Mouse (Mus musculus): ENCODE measurements around the gene Pde8a. TPM values are rescaled to one million over a fixed set of nuclear protein-coding genes. Genes with fewer than 3 reads are reported as not detected.
A peak's percentile ranks its signal among the peaks of the same experiment; 100 is the strongest.

Pde8a gene
- polyA plus RNA-seq, 1 experiment from 2014 or later: 2.6 TPM

DNA sequence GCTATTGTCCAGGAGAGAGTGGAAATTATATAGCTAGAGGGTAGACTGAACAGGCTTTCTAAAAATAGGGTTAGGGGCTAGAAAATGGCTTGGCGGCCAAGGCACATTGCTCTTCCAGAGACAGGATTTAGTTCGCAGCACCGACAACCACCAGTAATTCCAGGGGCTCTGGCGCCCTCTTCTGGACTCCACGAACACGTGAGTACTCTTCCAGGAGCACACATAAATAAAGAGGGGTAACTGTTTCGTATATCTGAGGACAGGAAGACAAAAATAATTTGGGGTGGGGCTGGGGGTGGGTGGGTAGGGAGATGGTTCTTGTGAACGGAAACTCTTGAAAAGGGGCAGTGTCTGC lies 123.0 kb downstream of the Pde8a start:
- Histone ChIP-seq H3K4me3 (replicated peaks; ENCODE audit: low read length) (no peak overlapping the region), H3K27me3 (ENCODE audit: control insufficient read depth, insufficient read depth, low read length) (no peaks in the 10 kb centered on the region), H3K9me3 (ENCODE audit: control insufficient read depth, low read length) (no peaks in the 10 kb centered on the region), H3K4me2 (replicated peaks) (no peak overlapping the region), H3K36me3 (replicated peaks; ENCODE audit: control insufficient read depth, insufficient read depth) (peaks cover 43% of the 10 kb centered on the region), H3K9ac (no peak overlapping the region), H3K27ac (peak overlapping the region; percentile 9; the same call in 1 of the 2 replicates), H3K4me1 (replicated peaks; ENCODE audit: control insufficient read depth, insufficient read depth, low read length) (0 out of 2 replicates have a peak, but pooled peaks cover 4% of the 10 kb centered on the region)
- no peak for ATAC-seq (ENCODE audit: low FRiP score)
- DNase-seq (ENCODE audit: low spot score): peak; percentile 64
- WGBS: 30% methylated on average over 8 of the region's 8 CpGs

- no peaks in the 10 kb centered on the region for H3K27me3 ChIP-seq (ENCODE audit: control insufficient read depth, insufficient read depth, low read length)
- WGBS: 97% methylated on average over 21 of the region's 21 CpGs
- H3K9ac ChIP-seq: no peak overlapping the region
- ATAC-seq (ENCODE audit: low FRiP score) (no peak), DNase-seq (ENCODE audit: low spot score) (no peak)
- no peaks in the 10 kb centered on the region for H3K9me3 ChIP-seq (ENCODE audit: control insufficient read depth, low read length)
- no peak overlapping the region for H3K4me3 ChIP-seq (replicated peaks; ENCODE audit: low read length)
- H3K4me1 ChIP-seq (replicated peaks; ENCODE audit: control insufficient read depth, insufficient read depth, low read length): peaks cover 7% of the 10 kb centered on the region; the same call in 1 of the 2 replicates
- H3K27ac ChIP-seq: no peak overlapping the region
- no peak overlapping the region for H3K4me2 ChIP-seq (replicated peaks)
- peaks cover 50% of the 10 kb centered on the region for H3K36me3 ChIP-seq (replicated peaks; ENCODE audit: control insufficient read depth, insufficient read depth)
These were observed 124.6 kb downstream of the Pde8a start for GRCm38 (mm10) chr7:81337785-81338521.

GRCm38 (mm10) chr7:81338522-81338873 lies 125.1 kb downstream of the Pde8a start:
- Histone ChIP-seq H3K27ac (no peak overlapping the region), H3K27me3 (ENCODE audit: control insufficient read depth, insufficient read depth, low read length) (no peaks in the 10 kb centered on the region), H3K36me3 (replicated peaks; ENCODE audit: control insufficient read depth, insufficient read depth) (peaks cover 53% of the 10 kb centered on the region), H3K9me3 (ENCODE audit: control insufficient read depth, low read length) (no peaks in the 10 kb centered on the region), H3K4me2 (replicated peaks) (no peak overlapping the region), H3K4me3 (replicated peaks; ENCODE audit: low read length) (no peak overlapping the region), H3K4me1 (replicated peaks; ENCODE audit: control insufficient read depth, insufficient read depth, low read length) (peaks cover 12% of the 10 kb centered on the region), H3K9ac (no peak overlapping the region)
- 85% methylated on average over 3 of the region's 3 CpGs for WGBS
- no peak for ATAC-seq (ENCODE audit: low FRiP score)
- no peak for DNase-seq (ENCODE audit: low spot score)

GRCm38 (mm10) chr7:81339783-81340182 lies 126.4 kb downstream of the Pde8a start:
- no peaks in the 10 kb centered on the region for H3K27me3 ChIP-seq (ENCODE audit: control insufficient read depth, insufficient read depth, low read length)
- no peak overlapping the region for H3K4me3 ChIP-seq (replicated peaks; ENCODE audit: low read length)
- no peak overlapping the region for H3K27ac ChIP-seq
- H3K36me3 ChIP-seq (replicated peaks; ENCODE audit: control insufficient read depth, insufficient read depth): peaks cover 58% of the 10 kb centered on the region
- DNase-seq (ENCODE audit: low spot score) (peak; percentile 69), ATAC-seq (ENCODE audit: low FRiP score) (no peak)
- no peak overlapping the region for H3K9ac ChIP-seq
- H3K4me1 ChIP-seq (replicated peaks; ENCODE audit: control insufficient read depth, insufficient read depth, low read length): peaks cover 18% of the 10 kb centered on the region
- H3K9me3 ChIP-seq (ENCODE audit: control insufficient read depth, low read length): no peaks in the 10 kb centered on the region
- no peak overlapping the region for H3K4me2 ChIP-seq (replicated peaks)
- 88% methylated on average over 4 of the region's 4 CpGs for WGBS

GRCm38 (mm10) chr7:81341563-81341962 lies 128.2 kb downstream of the Pde8a start:
- H3K27me3 ChIP-seq (ENCODE audit: control insufficient read depth, insufficient read depth, low read length): no peaks in the 10 kb centered on the region
- no peak overlapping the region for H3K4me3 ChIP-seq (replicated peaks; ENCODE audit: low read length)
- no peak overlapping the region for H3K27ac ChIP-seq
- H3K9me3 ChIP-seq (ENCODE audit: control insufficient read depth, low read length): no peaks in the 10 kb centered on the region
- H3K36me3 ChIP-seq (replicated peaks; ENCODE audit: control insufficient read depth, insufficient read depth): peaks cover 58% of the 10 kb centered on the region
- no peak overlapping the region for H3K4me2 ChIP-seq (replicated peaks)
- DNase-seq (ENCODE audit: low spot score) (peak; percentile 55), ATAC-seq (ENCODE audit: low FRiP score) (no peak)
- 52% methylated on average over 3 of the region's 3 CpGs for WGBS
- H3K4me1 ChIP-seq (replicated peaks; ENCODE audit: control insufficient read depth, insufficient read depth, low read length): peaks cover 14% of the 10 kb centered on the region
- no peak overlapping the region for H3K9ac ChIP-seq

DNA sequence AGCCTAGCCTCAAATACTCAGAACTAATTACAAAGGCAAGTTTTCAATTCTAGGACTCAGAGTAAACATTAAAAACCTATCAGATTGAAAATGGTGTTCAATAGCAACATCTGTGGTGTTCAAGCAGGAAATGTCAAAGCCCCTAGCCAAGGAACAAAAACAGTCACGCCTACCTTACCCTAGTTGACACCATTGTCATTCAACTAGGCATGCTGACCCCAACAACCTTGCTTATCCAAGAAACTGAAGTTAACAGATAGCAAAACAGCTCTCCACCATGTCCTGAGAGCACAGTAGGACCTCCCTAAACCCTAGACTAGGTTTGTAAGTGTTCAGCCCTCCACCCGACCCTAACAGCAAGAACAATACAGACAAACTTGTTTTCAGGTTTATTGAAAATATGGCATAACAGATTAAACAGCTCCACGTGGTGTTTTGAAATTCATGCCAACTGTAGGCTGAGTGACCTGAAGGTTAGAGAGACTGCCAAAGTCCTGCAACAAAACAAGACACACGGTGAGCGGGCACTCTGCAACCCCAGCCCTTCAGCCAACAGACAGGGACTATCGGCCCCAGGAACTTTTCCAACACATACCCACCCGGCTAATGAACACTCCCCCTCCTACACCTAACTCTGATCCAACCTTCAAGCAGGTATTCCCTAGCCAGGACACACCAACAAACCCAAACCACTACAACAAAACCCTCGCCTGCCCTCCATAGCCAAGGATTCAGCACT lies 129.1 kb downstream of the Pde8a start:
- WGBS: 74% methylated on average over 8 of the region's 8 CpGs
- Histone ChIP-seq H3K36me3 (replicated peaks; ENCODE audit: control insufficient read depth, insufficient read depth) (peaks cover 58% of the 10 kb centered on the region), H3K4me3 (replicated peaks; ENCODE audit: low read length) (peak overlapping the region; percentile 94; the same call in 1 of the 2 replicates), H3K9ac (peak overlapping the region; percentile 99), H3K4me1 (replicated peaks; ENCODE audit: control insufficient read depth, insufficient read depth, low read length) (peaks cover 14% of the 10 kb centered on the region), H3K27ac (no peak overlapping the region), H3K27me3 (ENCODE audit: control insufficient read depth, insufficient read depth, low read length) (no peaks in the 10 kb centered on the region), H3K4me2 (replicated peaks) (peak overlapping the region; percentile 92), H3K9me3 (ENCODE audit: control insufficient read depth, low read length) (no peaks in the 10 kb centered on the region)
- no peak for ATAC-seq (ENCODE audit: low FRiP score)
- DNase-seq (ENCODE audit: low spot score): no peak

- Histone ChIP-seq H3K4me3 (replicated peaks; ENCODE audit: low read length) (peak overlapping the region; percentile 94), H3K4me1 (replicated peaks; ENCODE audit: control insufficient read depth, insufficient read depth, low read length) (peaks cover 14% of the 10 kb centered on the region), H3K27me3 (ENCODE audit: control insufficient read depth, insufficient read depth, low read length) (no peaks in the 10 kb centered on the region), H3K36me3 (replicated peaks; ENCODE audit: control insufficient read depth, insufficient read depth) (peaks cover 53% of the 10 kb centered on the region), H3K4me2 (replicated peaks) (peak overlapping the region; percentile 92), H3K9ac (peak overlapping the region; percentile 99), H3K9me3 (ENCODE audit: control insufficient read depth, low read length) (no peaks in the 10 kb centered on the region), H3K27ac (no peak overlapping the region)
- 40% methylated on average over 8 of the region's 8 CpGs for WGBS
- no peak for ATAC-seq (ENCODE audit: low FRiP score)
- no peak for DNase-seq (ENCODE audit: low spot score)
These were observed 129.9 kb downstream of the Pde8a start for GRCm38 (mm10) chr7:81343316-81343715.

- Histone ChIP-seq H3K27ac (no peak overlapping the region), H3K9me3 (ENCODE audit: control insufficient read depth, low read length) (no peaks in the 10 kb centered on the region), H3K4me1 (replicated peaks; ENCODE audit: control insufficient read depth, insufficient read depth, low read length) (peaks cover 14% of the 10 kb centered on the region), H3K36me3 (replicated peaks; ENCODE audit: control insufficient read depth, insufficient read depth) (peaks cover 50% of the 10 kb centered on the region), H3K27me3 (ENCODE audit: control insufficient read depth, insufficient read depth, low read length) (no peaks in the 10 kb centered on the region), H3K4me3 (replicated peaks; ENCODE audit: low read length) (peak overlapping the region; percentile 94), H3K9ac (peak overlapping the region; percentile 99), H3K4me2 (replicated peaks) (peak overlapping the region; percentile 92)
- no peak for ATAC-seq (ENCODE audit: low FRiP score)
- 20% methylated on average over 10 of the region's 10 CpGs for WGBS
- no peak for DNase-seq (ENCODE audit: low spot score)
These were observed 130.4 kb downstream of the Pde8a start for GRCm38 (mm10) chr7:81343831-81344230.

- Histone ChIP-seq H3K9me3 (ENCODE audit: control insufficient read depth, low read length) (no peaks in the 10 kb centered on the region), H3K4me3 (replicated peaks; ENCODE audit: low read length) (peak within 1 kb of the TSS; percentile 94), H3K9ac (peak within 1 kb of the TSS; percentile 99), H3K4me2 (replicated peaks) (peak within 1 kb of the TSS; percentile 92), H3K36me3 (replicated peaks; ENCODE audit: control insufficient read depth, insufficient read depth) (peaks cover 42% of the 10 kb centered on the region), H3K4me1 (replicated peaks; ENCODE audit: control insufficient read depth, insufficient read depth, low read length) (peaks cover 14% of the 10 kb centered on the region), H3K27me3 (ENCODE audit: control insufficient read depth, insufficient read depth, low read length) (no peaks in the 10 kb centered on the region), H3K27ac (peak within 1 kb of the TSS; percentile 79)
- peak; percentile 92 for ATAC-seq (ENCODE audit: low FRiP score)
- peak; percentile 99 for DNase-seq (ENCODE audit: low spot score)
- WGBS: under 1% methylated on average over 84 of the region's 85 CpGs
These were observed 131.4 kb downstream of the Pde8a start, which contains the start of gene Rps17 for GRCm38 (mm10) chr7:81344544-81345446. Gene Rps17, minus strand, starts transcription at chr7:81345254.
